ENCODE assay signal across 10 mouse cellular contexts in the genomic region with DNA sequence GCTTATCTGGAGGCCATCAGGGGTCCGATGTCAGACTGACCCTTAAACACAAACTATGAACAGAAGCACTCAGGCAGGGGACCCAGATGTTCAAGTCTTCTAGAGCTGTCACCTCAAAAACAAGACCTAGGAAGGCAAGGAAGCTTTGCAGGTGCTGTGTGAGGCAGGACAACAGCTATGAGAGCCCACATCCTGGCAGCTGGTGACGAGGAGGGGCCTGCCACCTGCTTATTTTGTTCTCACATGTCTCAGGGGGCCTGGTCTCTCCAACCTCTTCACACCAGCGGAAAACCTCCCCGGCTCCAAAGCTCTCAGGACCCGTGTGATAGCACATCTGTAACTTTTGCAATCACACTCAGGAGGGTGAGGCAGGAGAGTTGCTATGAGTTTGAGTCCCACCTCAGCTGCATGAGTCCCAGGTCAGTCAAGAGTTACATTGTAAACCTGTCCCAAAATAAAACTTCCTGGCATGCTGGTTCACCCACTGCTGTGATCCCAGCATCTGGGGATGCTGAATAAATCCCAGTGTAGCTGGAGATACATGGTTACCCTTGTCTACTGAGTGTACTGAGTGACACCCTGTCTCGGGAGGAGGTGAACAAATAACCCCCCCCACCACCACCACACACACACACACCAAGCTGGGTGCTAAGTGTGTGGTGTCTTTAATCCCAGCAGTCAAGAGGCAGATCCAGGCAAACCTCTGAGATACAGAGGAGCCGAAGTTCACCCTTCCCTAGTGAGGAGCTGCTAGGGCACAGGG. TPM values are rescaled to one million over a fixed set of nuclear protein-coding genes. Genes with fewer than 3 reads are reported as not detected.
DNase-seq lines count a peak whose midpoint lies in the region; ATAC-seq and TF ChIP-seq lines count a peak whose summit lies in the region.
"Had no signal": no experiment of that assay in that cellular context is flagged by ENCODE, and none has a peak within 500 bp of the region (broad histone marks: within the 10 kb centered on the region; RNA-seq: fewer than 3 reads in every experiment).

No protein-coding gene starts in this region.

- H3K4me3 ChIP-seq in lung, adult 2 months (replicated peaks; ENCODE audit: extremely low read depth, low read depth, low read length), result no peak overlapping the region
- H3K4me3 ChIP-seq: forebrain, embryonic 10.5 days had no signal

- WGBS in lung, adult 2 months, result 22% methylated on average over 7 of the region's 7 CpGs

- peaks cover 5% of the 10 kb centered on the region; the same call in 1 of the 2 replicates for H3K4me1 ChIP-seq in lung, adult 2 months (ENCODE audit: control insufficient read depth, insufficient read depth, low read length)

- ATAC-seq in activated CD4-positive, CD25-positive, alpha-beta regulatory T cell, adult 4 months, result peak; percentile 55

- no peak for TF ChIP-seq CTCF in lung, adult 2 months (IDR thresholded peaks at IDR 0.05; ENCODE audit: insufficient read depth, low read length)

- peak; percentile 13 to 37 for DNase-seq in lung, adult 18-20 months
- no peak for DNase-seq in lung, adult 2 months
- peak; percentile 61 for DNase-seq in spleen, adult 12 weeks (ENCODE audit: low spot score)
- peak; percentile 87 to 94 for DNase-seq in thymus, postnatal 36 days
- no peak for DNase-seq in layer of hippocampus, adult 9-10 months (ENCODE audit: low spot score)
- no peak for DNase-seq in layer of hippocampus, adult 11-12 months (ENCODE audit: low spot score)
- DNase-seq: gastrocnemius, postnatal 10 days; kidney, adult 9 months had no signal

- TF ChIP-seq POLR2A in lung, adult 2 months (IDR thresholded peaks at IDR 0.05; ENCODE audit: borderline replicate concordance, extremely low read depth, low read depth, low read length), result no peak

RNA-seq across cellular contexts. Expression of a gene that starts 4.6 kb away (rescaled TPM):
- polyA plus RNA-seq in lung, adult 2 months (2012; rRNA removed), result 2.7 and 5.1 TPM in 2 replicates
- 10 to 100 TPM; 70.4 to 78.5 TPM for polyA plus RNA-seq in activated CD4-positive, CD25-positive, alpha-beta regulatory T cell, adult 4 months (2017; shearing (Covaris generic))

RNA-seq across cellular contexts. Expression of a gene that starts 14.3 kb away (rescaled TPM):
- 18.5 and 20.9 TPM in 2 replicates for polyA plus RNA-seq in lung, adult 2 months (2012; rRNA removed)
- polyA plus RNA-seq in activated CD4-positive, CD25-positive, alpha-beta regulatory T cell, adult 4 months (2017; shearing (Covaris generic)), result 1 to 10 TPM; 5.8 to 6.4 TPM

RNA-seq across cellular contexts. Expression of a gene that starts 22.3 kb away (rescaled TPM):
- 16.0 and 25.6 TPM in 2 replicates for polyA plus RNA-seq in lung, adult 2 months (2012; rRNA removed)
- polyA plus RNA-seq in activated CD4-positive, CD25-positive, alpha-beta regulatory T cell, adult 4 months (2017; shearing (Covaris generic)), result 1 to 10 TPM; 1.4 to 2.9 TPM

RNA-seq across cellular contexts. Expression of a gene that starts 26.0 kb away (rescaled TPM):
- 426 and 513 TPM in 2 replicates for polyA plus RNA-seq in lung, adult 2 months (2012; rRNA removed)
- polyA plus RNA-seq in activated CD4-positive, CD25-positive, alpha-beta regulatory T cell, adult 4 months (2017; shearing (Covaris generic)), result 1,000 to 10,000 TPM; 3,386 to 3,946 TPM

RNA-seq across cellular contexts. Expression of a gene that starts 52.7 kb away (rescaled TPM):
- polyA plus RNA-seq in lung, adult 2 months (2012; rRNA removed), result 0.88 and 1.2 TPM in 2 replicates
- under 1 TPM in 1 of 2 experiments, not detected in 1; 0.37 TPM for polyA plus RNA-seq in activated CD4-positive, CD25-positive, alpha-beta regulatory T cell, adult 4 months (2017; shearing (Covaris generic))

Comparison
In these comparisons a context has a peak if more than half of its experiments do, and no peak if none do; other contexts are left out.
1. DNase-seq: peak in lung, adult 18-20 months (2 of 2), spleen, adult 12 weeks (single experiment) and thymus, postnatal 36 days (2 of 2); none in lung, adult 2 months (single experiment), layer of hippocampus, adult 9-10 months (single experiment) and layer of hippocampus, adult 11-12 months (single experiment).
2. RNA of a gene that starts 4.6 kb away (polyA plus RNA-seq): 70.4 to 78.5 TPM in activated CD4-positive, CD25-positive, alpha-beta regulatory T cell, adult 4 months; 2.7 to 5.1 TPM in lung, adult 2 months; every median in the first group is over 10 times any median in the second.